Mouse (Mus musculus) intestine, postnatal 0 days (tissue): Measurements from ENCODE around the gene Zbtb18. TPM values are rescaled to one million over a fixed set of nuclear protein-coding genes. Genes with fewer than 3 reads are reported as not detected.
A peak's percentile ranks its signal among the peaks of the same experiment; 100 is the strongest.

ENCODE experiments used
- ATAC-seq: fragments of 200-750 bp; cut with Nextera tagmentation; 2 replicates; pipeline ENCODE4 v1.8.0; 2017; ENCODE audit warnings: mild to moderate bottlenecking, moderate TSS enrichment, moderate library complexity
- H3K27ac ChIP-seq: fragments of 300-500 bp; sonication (generic); 2 replicates; pipeline ENCODE4 v1.5.1; 2014; ENCODE audit warnings: mild to moderate bottlenecking, low read depth, low read length, moderate library complexity
- H3K27me3 ChIP-seq: fragments of 300-500 bp; sonication (generic); replicated peaks from 2 replicates; pipeline ENCODE4 v1.6.1; 2014; ENCODE audit warnings: low read length, mixed read lengths; ENCODE audit not compliant: control insufficient read depth, insufficient read depth
- H3K36me3 ChIP-seq: fragments of 300-500 bp; sonication (generic); 2 replicates; pipeline ENCODE4 v1.6.1; 2014; ENCODE audit warnings: mild to moderate bottlenecking, moderate library complexity; ENCODE audit not compliant: control insufficient read depth, insufficient read depth
- H3K4me1 ChIP-seq: fragments of 300-500 bp; sonication (generic); replicated peaks from 2 replicates; pipeline ENCODE4 v1.6.1; 2014; ENCODE audit warnings: antibody characterized with exemption, low read length, mixed read lengths; ENCODE audit not compliant: control insufficient read depth, insufficient read depth
- H3K4me2 ChIP-seq: fragments of 300-500 bp; sonication (generic); replicated peaks from 2 replicates; pipeline ENCODE4 v1.6.1; 2014; ENCODE audit warnings: low read depth, mild to moderate bottlenecking, moderate library complexity
- H3K4me3 ChIP-seq: fragments of 300-500 bp; sonication (generic); 2 replicates; pipeline ENCODE4 v1.5.1; 2014; ENCODE audit warnings: low read depth, low read length
- H3K9ac ChIP-seq: fragments of 300-500 bp; sonication (generic); 2 replicates; pipeline ENCODE4 v1.6.1; 2014; ENCODE audit warnings: mild to moderate bottlenecking, low read depth, low read length
- H3K9me3 ChIP-seq: fragments of 300-500 bp; sonication (generic); 2 replicates; pipeline ENCODE4 v1.6.1; 2016; ENCODE audit warnings: mixed run types; ENCODE audit not compliant: control insufficient read depth
- CTCF ChIP-seq: sonication (generic); IDR thresholded peaks from 2 replicates; pipeline ENCODE4 v1.5.1; 2016; ENCODE audit warnings: low read depth, mild to moderate bottlenecking, control low read depth, antibody characterized with exemption, moderate library complexity
- WGBS: fragments of 180-500 bp; shearing (Covaris S2); extraction: QIAGEN DNeasy Blood & Tissue Kit; methylation state at CpG from one replicate; pipeline ENCODE4 v1.1.7; 2014; 5-methylcytosine and 5-hydroxymethylcytosine counted together
- polyA plus RNA-seq: library from polyadenylated mRNA; unstranded; fragments of >200 nt; fragmentation: Nextera tagmentation; extraction: Ambion mirVana; gene quantifications from 2 replicates; pipeline ENCODE4 v1.2.1, GENCODE M21; 2015

Gene Zbtb18
- polyA plus RNA-seq, 1 experiment from 2014 or later, result 2.5 TPM

- no peak overlapping the region for H3K4me2 ChIP-seq
- no peak for TF ChIP-seq CTCF
- 58% methylated on average over 4 of the region's 4 CpGs for WGBS
Observed at GRCm38 (mm10) chr1:177456772-177457171, 14.6 kb downstream of the Zbtb18 start.

GRCm38 (mm10) chr1:177457981-177458380, 15.8 kb downstream of the Zbtb18 start:
- Histone ChIP-seq H3K27ac (no peak overlapping the region), H3K9me3 (no peaks in the 10 kb centered on the region), H3K4me2 (no peak overlapping the region), H3K4me1 (no peaks in the 10 kb centered on the region), H3K27me3 (no peaks in the 10 kb centered on the region), H3K36me3 (no peaks in the 10 kb centered on the region), H3K4me3 (no peak overlapping the region), H3K9ac (no peak overlapping the region)
- WGBS, result 96% methylated on average over 6 of the region's 6 CpGs
- no peak for ATAC-seq
- TF ChIP-seq CTCF, result no peak

More at GRCm38 (mm10) chr1:177456772-177457171, 14.6 kb downstream of the Zbtb18 start:
- ATAC-seq, result no peak
- Histone ChIP-seq H3K4me1 (no peaks in the 10 kb centered on the region), H3K27me3 (no peaks in the 10 kb centered on the region), H3K36me3 (no peaks in the 10 kb centered on the region), H3K9ac (no peak overlapping the region), H3K27ac (no peak overlapping the region), H3K9me3 (no peaks in the 10 kb centered on the region), H3K4me3 (no peak overlapping the region)

- no peak for TF ChIP-seq CTCF
- Histone ChIP-seq H3K9me3 (no peaks in the 10 kb centered on the region), H3K27me3 (no peaks in the 10 kb centered on the region), H3K4me3 (no peak overlapping the region), H3K4me1 (no peaks in the 10 kb centered on the region), H3K4me2 (peak overlapping the region; percentile 47), H3K36me3 (no peaks in the 10 kb centered on the region), H3K9ac (no peak overlapping the region), H3K27ac (peak overlapping the region; percentile 24; the same call in 1 of the 2 replicates)
- 53% methylated on average over 18 of the region's 18 CpGs for WGBS
- peak; percentile 95 for ATAC-seq
Observed at GRCm38 (mm10) chr1:177458456-177459389, 16.6 kb downstream of the Zbtb18 start.

GRCm38 (mm10) chr1:177459536-177459935, 17.4 kb downstream of the Zbtb18 start:
- Histone ChIP-seq H3K27me3 (no peaks in the 10 kb centered on the region), H3K9ac (no peak overlapping the region), H3K4me3 (no peak overlapping the region), H3K27ac (no peak overlapping the region), H3K4me1 (no peaks in the 10 kb centered on the region), H3K9me3 (no peaks in the 10 kb centered on the region), H3K4me2 (no peak overlapping the region), H3K36me3 (no peaks in the 10 kb centered on the region)
- no peak for ATAC-seq
- 28% methylated on average over 2 of the region's 2 CpGs for WGBS
- TF ChIP-seq CTCF, result no peak

DNA sequence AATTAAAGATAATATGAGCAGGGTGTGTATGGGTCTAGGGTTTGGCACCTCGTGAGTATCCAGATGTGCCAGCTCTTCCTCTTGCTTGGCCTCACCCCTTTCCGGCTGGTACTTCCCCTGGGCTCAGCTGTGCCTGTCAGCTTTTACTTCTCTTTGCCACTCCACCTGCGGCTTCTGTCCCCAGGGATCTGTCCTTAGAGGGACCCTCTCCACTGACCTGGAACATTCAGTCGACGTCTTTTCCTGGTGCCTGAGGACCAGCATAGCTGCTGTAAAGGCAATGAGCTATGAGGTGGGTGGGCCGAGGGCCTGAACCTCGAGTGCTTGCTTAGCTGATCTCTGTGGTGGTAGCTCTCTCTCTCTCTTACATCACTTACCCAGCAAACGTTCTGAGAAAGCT, 25.0 kb downstream of the Zbtb18 start:
- H3K9ac ChIP-seq, result no peak overlapping the region
- H3K4me3 ChIP-seq, result no peak overlapping the region
- no peak for TF ChIP-seq CTCF
- ATAC-seq, result no peak
- no peaks in the 10 kb centered on the region for H3K4me1 ChIP-seq
- no peaks in the 10 kb centered on the region for H3K27me3 ChIP-seq
- 67% methylated on average over 8 of the region's 8 CpGs for WGBS
- no peak overlapping the region for H3K4me2 ChIP-seq
- H3K36me3 ChIP-seq, result no peaks in the 10 kb centered on the region
- H3K27ac ChIP-seq, result no peak overlapping the region
- H3K9me3 ChIP-seq, result no peaks in the 10 kb centered on the region

- H3K4me3 ChIP-seq, result no peak overlapping the region
- no peak overlapping the region for H3K27ac ChIP-seq
- H3K36me3 ChIP-seq, result no peaks in the 10 kb centered on the region
- no peak for TF ChIP-seq CTCF
- H3K4me2 ChIP-seq, result no peak overlapping the region
- no peaks in the 10 kb centered on the region for H3K27me3 ChIP-seq
- H3K4me1 ChIP-seq, result no peaks in the 10 kb centered on the region
- WGBS, result 78% methylated on average over 5 of the region's 5 CpGs
- H3K9ac ChIP-seq, result no peak overlapping the region
- H3K9me3 ChIP-seq, result no peaks in the 10 kb centered on the region
- no peak for ATAC-seq
Observed at GRCm38 (mm10) chr1:177468436-177468835, 26.3 kb downstream of the Zbtb18 start.
